12 mouse cellular contexts compared by ENCODE assay signal in the genomic region with DNA sequence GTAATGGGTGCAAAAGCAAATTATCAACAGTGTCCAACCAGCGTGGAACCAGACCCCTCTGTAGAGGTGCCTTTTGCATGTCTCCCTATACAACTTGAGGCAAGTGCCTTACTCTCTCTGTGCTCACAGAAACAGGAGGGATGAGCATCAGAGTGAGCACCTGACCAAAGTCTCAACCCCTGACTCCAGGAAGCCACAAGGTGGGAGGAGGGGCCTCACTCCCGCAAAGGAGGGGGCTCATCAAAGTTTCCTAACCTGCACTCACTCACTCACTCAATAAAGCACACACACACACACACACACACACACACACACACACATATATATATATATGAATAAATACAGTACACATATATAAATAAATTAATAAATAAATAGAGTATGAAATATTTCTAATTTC.
"Had no signal": no experiment of that assay in that cellular context is flagged by ENCODE, and none has a peak within 500 bp of the region (broad histone marks: within the 10 kb centered on the region; RNA-seq: fewer than 3 reads in every experiment).

No protein-coding gene starts in this region.

- H3K9me3 ChIP-seq: limb, embryonic 12.5 days; liver, embryonic 13.5 days; midbrain, embryonic 10.5 days had no signal

- H3K4me2 ChIP-seq: limb, embryonic 12.5 days; liver, embryonic 13.5 days had no signal

- H3K36me3 ChIP-seq: midbrain, embryonic 10.5 days had no signal

- H3K9ac ChIP-seq: limb, embryonic 12.5 days; liver, embryonic 13.5 days; liver, postnatal 0 days had no signal

- DNase-seq: kidney, adult 8-10 months; kidney, postnatal 25 days; layer of hippocampus, adult 9-11 months; layer of hippocampus, postnatal 36 days; liver; liver, embryonic 13.5 days; liver, postnatal 0 days; right cerebral cortex, postnatal 25 days had no signal

- H3K27ac ChIP-seq: liver, embryonic 13.5 days had no signal

- ATAC-seq: intestine, postnatal 0 days; liver, postnatal 0 days; midbrain, embryonic 16.5 days had no signal

- H3K27me3 ChIP-seq: limb, embryonic 12.5 days; liver, embryonic 13.5 days had no signal

- H3K4me3 ChIP-seq: limb, embryonic 12.5 days; liver, embryonic 13.5 days; midbrain, embryonic 10.5 days had no signal
